Mouse (Mus musculus): ENCODE results near the gene Tiprl.

- TF ChIP-seq POLR2A (IDR thresholded peaks at IDR 0.05; ENCODE audit: low read depth, low read length) (no peak), CTCF (IDR thresholded peaks at IDR 0.05; ENCODE audit: borderline replicate concordance, insufficient read depth, low read length) (no peak)
Observed at GRCm38 (mm10) chr1:165193426-165193825, 43.4 kb downstream of the Tiprl start.
